Mouse (Mus musculus): ENCODE data around the gene Psme1. TPM values are rescaled to one million over a fixed set of nuclear protein-coding genes. Genes with fewer than 3 reads are reported as not detected.
A peak's percentile ranks its signal among the peaks of the same experiment; 100 is the strongest.

Psme1 gene
- polyA plus RNA-seq, 1 experiment from 2014 or later: 103 TPM

DNA sequence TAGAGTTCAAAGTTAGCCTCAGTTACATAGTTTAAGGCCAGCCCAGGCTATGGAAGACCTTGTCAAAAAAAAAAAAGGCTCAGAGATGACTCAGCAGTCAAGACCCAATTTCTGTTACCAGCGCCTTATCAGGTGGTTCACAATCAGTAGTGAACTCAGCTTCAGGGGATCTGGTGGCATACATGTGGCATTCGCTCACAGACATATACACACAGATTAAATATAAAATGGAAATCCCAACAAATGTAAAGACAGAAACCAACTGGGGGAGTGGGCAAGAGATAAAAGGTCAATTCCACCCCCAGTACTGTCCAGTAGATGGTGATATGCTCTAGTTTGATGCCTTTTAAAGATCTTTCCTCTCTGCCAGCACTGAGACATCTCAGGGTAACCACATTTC lies 8.2 kb downstream of the Psme1 start:
- 16% methylated on average over 2 of the region's 2 CpGs for WGBS (ENCODE audit: insufficient replicate concordance)
- peak overlapping the region; percentile 97 for H3K4me2 ChIP-seq
- no peaks in the 10 kb centered on the region for H3K9me3 ChIP-seq (replicated peaks)
- H3K9ac ChIP-seq: peak overlapping the region; percentile 85
- peaks cover 40% of the 10 kb centered on the region for H3K36me3 ChIP-seq
- H3K4me1 ChIP-seq (replicated peaks): peaks cover 75% of the 10 kb centered on the region
- peak overlapping the region; percentile 96 for H3K27ac ChIP-seq
- H3K4me3 ChIP-seq (replicated peaks): peak overlapping the region; percentile 81
- no peaks in the 10 kb centered on the region for H3K27me3 ChIP-seq
- DNase-seq (peak; percentile 64), ATAC-seq (ENCODE audit: low read depth) (peak; percentile 47)

GRCm38 (mm10) chr14:55589271-55589670 lies 11.3 kb downstream of the Psme1 start:
- Histone ChIP-seq H3K4me1 (replicated peaks) (peaks cover 78% of the 10 kb centered on the region), H3K9ac (peak overlapping the region; percentile 6; the same call in 1 of the 2 replicates), H3K36me3 (peaks cover 36% of the 10 kb centered on the region), H3K27ac (peak overlapping the region; percentile 99), H3K27me3 (no peaks in the 10 kb centered on the region), H3K4me3 (replicated peaks) (peak overlapping the region; percentile 92; the same call in 1 of the 2 replicates), H3K9me3 (replicated peaks) (no peaks in the 10 kb centered on the region), H3K4me2 (peak overlapping the region; percentile 88; the same call in 1 of the 2 replicates)
- 91% methylated on average over 5 of the region's 5 CpGs for WGBS (ENCODE audit: insufficient replicate concordance)
- DNase-seq (no peak), ATAC-seq (ENCODE audit: low read depth) (no peak)

GRCm38 (mm10) chr14:55589771-55590448 lies 12.0 kb downstream of the Psme1 start:
- H3K9ac ChIP-seq: peak overlapping the region; percentile 95
- peaks cover 42% of the 10 kb centered on the region for H3K36me3 ChIP-seq
- H3K4me1 ChIP-seq (replicated peaks): peaks cover 72% of the 10 kb centered on the region
- no peak for ATAC-seq (ENCODE audit: low read depth)
- no peaks in the 10 kb centered on the region for H3K27me3 ChIP-seq
- H3K4me3 ChIP-seq (replicated peaks): peak overlapping the region; percentile 92
- peak overlapping the region; percentile 99 for H3K27ac ChIP-seq
- DNase-seq: no peak
- WGBS (ENCODE audit: insufficient replicate concordance): 64% methylated on average over 11 of the region's 11 CpGs
- peak overlapping the region; percentile 88 for H3K4me2 ChIP-seq
- H3K9me3 ChIP-seq (replicated peaks): no peaks in the 10 kb centered on the region

DNA sequence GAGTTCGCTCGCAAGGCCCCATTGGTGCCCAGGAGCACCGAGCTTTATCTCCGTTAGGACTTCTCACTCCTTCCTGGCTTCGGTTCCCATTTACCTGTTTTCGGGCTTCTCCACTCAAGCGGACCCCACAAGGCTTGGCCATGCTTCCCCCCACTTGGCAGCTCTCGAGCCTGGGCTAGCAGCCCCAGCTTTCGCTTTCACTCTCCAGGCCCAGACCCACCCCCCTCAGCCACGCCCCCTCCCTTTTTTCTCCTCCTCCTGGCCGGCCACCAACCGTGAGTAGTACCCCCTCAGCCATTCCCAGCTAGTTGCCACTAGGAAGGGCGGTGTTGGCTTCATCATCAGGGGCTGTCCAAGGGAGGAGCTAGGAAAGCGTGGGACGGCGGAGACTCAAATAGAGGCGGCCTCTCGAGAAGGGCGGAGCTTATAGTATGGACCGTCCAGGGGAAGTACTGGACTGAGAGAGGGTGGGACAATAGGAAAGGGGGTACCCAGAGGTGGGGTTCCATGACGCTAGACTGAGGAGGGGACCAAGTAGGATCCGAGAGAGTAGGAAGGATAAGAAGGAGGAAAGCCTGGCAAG lies 12.9 kb downstream of the Psme1 start, which contains the start of gene Psme2:
TSS of gene Psme2 (minus strand) at position 366 of the 583 bp plus-strand sequence.
- Histone ChIP-seq H3K4me3 (replicated peaks) (peak within 1 kb of the TSS; percentile 92), H3K4me1 (replicated peaks) (peaks cover 65% of the 10 kb centered on the region), H3K9me3 (replicated peaks) (no peaks in the 10 kb centered on the region), H3K27me3 (no peaks in the 10 kb centered on the region), H3K27ac (peak within 1 kb of the TSS; percentile 99), H3K9ac (peak within 1 kb of the TSS; percentile 95), H3K36me3 (peaks cover 51% of the 10 kb centered on the region), H3K4me2 (peak within 1 kb of the TSS; percentile 88)
- ATAC-seq (ENCODE audit: low read depth) (peak; percentile 86), DNase-seq (peak; percentile 89)
- under 1% methylated on average over 22 of the region's 22 CpGs for WGBS (ENCODE audit: insufficient replicate concordance)

GRCm38 (mm10) chr14:55591331-55591891 lies 13.5 kb downstream of the Psme1 start, which contains the start of gene Rnf31:
Gene Rnf31 (plus strand): TSS chr14:55591708.
- H3K4me1 ChIP-seq (replicated peaks): peaks cover 59% of the 10 kb centered on the region

DNA sequence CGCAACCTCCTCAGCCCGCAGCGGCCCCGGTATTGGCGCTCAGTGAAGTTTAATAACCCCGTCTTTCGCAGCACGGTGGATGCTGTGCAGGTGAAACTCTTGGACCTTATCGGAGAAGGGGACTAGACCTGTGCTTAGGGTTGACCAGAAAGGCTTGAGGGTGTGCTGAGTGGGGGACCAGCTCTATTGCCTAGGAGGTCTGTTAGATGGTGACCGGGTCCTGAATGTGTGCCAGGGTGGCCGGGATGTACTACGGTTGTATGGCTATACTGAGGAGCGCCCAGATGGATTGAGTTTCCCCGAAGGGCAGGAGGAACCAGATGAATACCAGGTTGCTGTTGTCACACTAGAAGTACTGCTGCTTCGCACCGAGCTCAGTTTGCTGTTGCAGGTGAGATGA lies 14.3 kb downstream of the Psme1 start:
- ATAC-seq (ENCODE audit: low read depth) (no peak), DNase-seq (no peak)
- Histone ChIP-seq H3K36me3 (peaks cover 61% of the 10 kb centered on the region), H3K4me1 (replicated peaks) (peaks cover 51% of the 10 kb centered on the region), H3K4me2 (peak overlapping the region; percentile 88), H3K27ac (peak overlapping the region; percentile 99), H3K9me3 (replicated peaks) (no peaks in the 10 kb centered on the region), H3K4me3 (replicated peaks) (peak overlapping the region; percentile 92), H3K27me3 (no peaks in the 10 kb centered on the region), H3K9ac (peak overlapping the region; percentile 95)
- 6% methylated on average over 16 of the region's 16 CpGs for WGBS (ENCODE audit: insufficient replicate concordance)

More at GRCm38 (mm10) chr14:55591331-55591891, 13.5 kb downstream of the Psme1 start, which contains the start of gene Rnf31:
- no peaks in the 10 kb centered on the region for H3K27me3 ChIP-seq
- H3K9ac ChIP-seq: peak within 1 kb of the TSS; percentile 95
- peak within 1 kb of the TSS; percentile 99 for H3K27ac ChIP-seq
- peak; percentile 95 for DNase-seq
- WGBS (ENCODE audit: insufficient replicate concordance): under 1% methylated on average over 33 of the region's 33 CpGs
- peak within 1 kb of the TSS; percentile 88 for H3K4me2 ChIP-seq
- peak within 1 kb of the TSS; percentile 92 for H3K4me3 ChIP-seq (replicated peaks)
- peaks cover 57% of the 10 kb centered on the region for H3K36me3 ChIP-seq
- no peaks in the 10 kb centered on the region for H3K9me3 ChIP-seq (replicated peaks)
- peak; percentile 90 for ATAC-seq (ENCODE audit: low read depth)

DNA sequence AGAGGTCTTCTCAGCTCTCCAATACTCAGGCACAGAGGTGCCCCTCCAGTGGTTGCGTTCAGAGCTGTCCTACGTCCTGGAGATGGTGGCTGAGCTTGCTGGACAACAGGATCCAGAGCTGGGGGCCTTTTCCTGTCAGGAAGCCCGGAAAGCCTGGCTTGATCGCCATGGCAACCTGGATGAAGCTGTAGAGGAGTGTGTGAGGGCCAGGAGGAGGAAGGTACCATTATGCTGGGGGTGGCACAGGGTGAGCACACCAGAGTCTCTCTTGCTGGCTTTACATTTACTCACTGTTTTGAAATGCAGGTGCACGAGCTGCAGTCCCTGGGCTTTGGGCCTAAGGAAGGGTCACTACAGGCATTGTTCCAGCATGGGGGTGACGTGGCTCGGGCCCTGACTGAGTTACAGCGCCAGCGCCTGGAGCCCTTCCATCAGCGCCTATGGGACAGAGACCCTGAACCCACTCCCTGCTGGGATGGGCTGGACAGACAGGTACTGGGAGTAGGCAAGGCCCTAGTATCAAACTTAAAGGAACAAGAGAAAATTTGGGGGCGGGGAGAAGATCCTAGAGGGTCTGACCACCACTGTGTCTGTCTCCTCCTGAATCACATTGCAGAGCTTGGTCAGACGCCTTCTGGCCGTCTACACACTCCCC lies 18.2 kb downstream of the Psme1 start:
- H3K4me3 ChIP-seq (replicated peaks): no peak overlapping the region
- WGBS (ENCODE audit: insufficient replicate concordance): 81% methylated on average over 13 of the region's 13 CpGs
- ATAC-seq (ENCODE audit: low read depth) (no peak), DNase-seq (no peak)
- H3K36me3 ChIP-seq: peaks cover 76% of the 10 kb centered on the region
- H3K4me1 ChIP-seq (replicated peaks): peaks cover 22% of the 10 kb centered on the region
- H3K4me2 ChIP-seq: no peak overlapping the region
- H3K9ac ChIP-seq: no peak overlapping the region
- no peaks in the 10 kb centered on the region for H3K9me3 ChIP-seq (replicated peaks)
- H3K27ac ChIP-seq: no peak overlapping the region
- H3K27me3 ChIP-seq: no peaks in the 10 kb centered on the region

- H3K9me3 ChIP-seq (replicated peaks): no peaks in the 10 kb centered on the region
- H3K36me3 ChIP-seq: peaks cover 96% of the 10 kb centered on the region
- H3K4me1 ChIP-seq (replicated peaks): peaks cover 22% of the 10 kb centered on the region
- H3K9ac ChIP-seq: no peak overlapping the region
- DNase-seq: no peak
- H3K27me3 ChIP-seq: no peaks in the 10 kb centered on the region
- H3K4me3 ChIP-seq (replicated peaks): no peak overlapping the region
- no peak overlapping the region for H3K27ac ChIP-seq
- ATAC-seq (ENCODE audit: low read depth): no peak
- 89% methylated on average over 21 of the region's 21 CpGs for WGBS (ENCODE audit: insufficient replicate concordance)
- no peak overlapping the region for H3K4me2 ChIP-seq
Observed at GRCm38 (mm10) chr14:55598521-55599390, 20.8 kb downstream of the Psme1 start.

DNA sequence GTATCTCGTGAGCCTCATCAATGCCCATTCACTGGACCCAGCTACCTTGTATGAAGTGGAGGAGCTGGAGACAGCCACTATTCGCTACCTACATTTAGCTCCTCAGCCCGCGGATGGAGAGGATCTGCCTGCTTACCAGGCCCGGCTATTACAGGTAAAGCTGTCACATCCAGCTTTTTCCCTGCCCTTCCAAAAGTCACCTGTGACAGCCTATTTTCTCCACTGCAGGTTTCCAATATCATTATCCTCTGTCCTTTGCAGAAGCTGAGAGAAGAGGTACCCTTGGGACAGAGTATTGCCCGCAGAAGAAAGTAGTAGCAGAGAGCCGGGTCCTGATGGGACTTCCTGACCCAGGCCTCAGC lies 25.3 kb downstream of the Psme1 start, which contains the start of gene Irf9:
TSS of gene Irf9 (plus strand) at position 301 of the 362 bp plus-strand sequence.
- ATAC-seq (ENCODE audit: low read depth) (no peak), DNase-seq (no peak)
- Histone ChIP-seq H3K9ac (peak within 1 kb of the TSS; percentile 78), H3K27ac (peak within 1 kb of the TSS; percentile 92), H3K9me3 (replicated peaks) (no peaks in the 10 kb centered on the region), H3K36me3 (peaks cover 88% of the 10 kb centered on the region), H3K4me1 (replicated peaks) (peaks cover 60% of the 10 kb centered on the region), H3K4me2 (peak within 1 kb of the TSS; percentile 85), H3K4me3 (replicated peaks) (peak within 1 kb of the TSS; percentile 64), H3K27me3 (no peaks in the 10 kb centered on the region)
- 78% methylated on average over 7 of the region's 7 CpGs for WGBS (ENCODE audit: insufficient replicate concordance)
